Mouse (Mus musculus) embryo, embryonic 10.5 days (tissue): ENCODE measurements around the gene Gm20388.
A peak's percentile ranks its signal among the peaks of the same experiment; 100 is the strongest.

Source experiments
- DNase-seq: peaks from one replicate; pipeline ENCODE4 v3.0.0-alpha.2; 2015; ENCODE audit warnings: low spot score

The Gm20388 gene

GRCm38 (mm10) chr8:122760116-122760515, 2849.5 kb downstream of the Gm20388 start:
- DNase-seq = no peak

DNA sequence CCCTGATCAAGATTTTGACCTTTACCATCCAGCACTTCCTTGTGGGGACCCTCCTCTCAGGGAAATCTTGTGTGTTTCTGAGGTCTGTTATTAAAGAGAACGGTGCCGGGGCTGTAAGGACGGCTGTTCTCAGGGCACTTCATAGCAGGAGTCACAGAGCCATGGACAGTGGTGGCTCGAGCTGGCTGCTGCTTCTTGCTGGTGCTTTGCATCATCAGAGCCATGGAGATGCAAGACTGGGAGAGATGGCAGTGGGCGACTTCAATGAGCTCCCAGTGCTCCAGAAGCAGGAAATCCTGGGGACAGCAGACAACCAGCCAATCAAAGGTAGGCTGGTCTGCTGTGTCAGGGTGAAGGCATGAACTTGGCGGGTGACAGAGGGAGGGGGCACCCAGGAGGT, 2850.5 kb downstream of the Gm20388 start:
- no peak for DNase-seq

- no peak for DNase-seq
Measured at GRCm38 (mm10) chr8:122762731-122763266, 2852.2 kb downstream of the Gm20388 start.

- DNase-seq = no peak
Measured at GRCm38 (mm10) chr8:122763267-122763738, 2852.7 kb downstream of the Gm20388 start.

DNA sequence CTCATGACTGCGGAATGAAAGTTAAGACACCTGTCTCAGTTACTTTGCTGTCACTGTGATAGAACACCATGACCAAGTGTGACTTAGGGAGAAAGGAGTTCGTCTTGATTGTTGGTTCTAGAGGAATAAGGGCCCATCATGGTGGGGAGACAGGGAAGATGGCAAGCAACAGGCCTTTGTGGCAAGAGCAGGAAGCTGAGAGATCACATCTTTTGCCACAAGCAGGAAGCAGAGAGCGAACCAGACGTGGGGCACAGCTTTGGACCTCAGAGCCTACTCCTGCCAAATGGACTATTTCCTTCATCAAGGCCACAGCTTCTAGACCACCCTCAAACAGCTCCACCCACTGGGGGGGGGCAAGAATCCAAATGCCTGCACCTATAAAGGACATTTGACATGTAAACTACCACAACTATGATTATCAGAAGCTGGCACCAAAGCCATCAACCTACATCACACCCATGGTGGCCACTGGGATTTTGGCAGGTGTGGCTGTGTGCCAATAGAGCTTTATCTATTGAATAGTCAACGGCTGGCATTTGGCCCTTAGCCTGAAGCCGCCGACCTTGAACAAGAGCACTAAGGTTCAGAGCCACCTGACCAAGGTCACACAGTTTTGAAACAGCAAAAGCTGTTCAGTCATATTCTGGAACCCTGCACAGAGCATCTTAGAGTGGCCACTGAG, 2854.3 kb downstream of the Gm20388 start:
- DNase-seq = no peak

GRCm38 (mm10) chr8:122766189-122766588, 2855.5 kb downstream of the Gm20388 start:
- no peak for DNase-seq

- DNase-seq = no peak
Measured at GRCm38 (mm10) chr8:122766647-122767200, 2856.1 kb downstream of the Gm20388 start.

DNA sequence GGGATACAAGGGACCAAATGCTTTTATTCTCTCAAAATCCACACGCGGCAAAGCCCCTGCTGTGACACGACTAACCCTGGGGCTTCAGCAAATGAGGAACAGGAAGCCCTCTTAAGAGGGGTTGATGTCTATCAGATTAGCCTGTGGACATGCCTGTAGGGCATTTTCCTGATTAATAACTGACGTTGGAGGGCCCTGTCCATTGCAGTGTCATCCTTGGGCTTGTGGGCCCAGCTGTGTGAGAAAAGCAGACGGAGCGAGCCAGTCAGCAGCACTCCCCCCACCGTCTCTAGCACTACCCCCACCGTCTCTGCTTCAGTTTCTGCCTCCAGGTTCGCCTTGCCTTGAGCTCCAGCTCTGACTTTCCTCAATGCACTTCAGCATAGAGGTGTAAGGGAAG, 2856.6 kb downstream of the Gm20388 start:
- DNase-seq = no peak

DNA sequence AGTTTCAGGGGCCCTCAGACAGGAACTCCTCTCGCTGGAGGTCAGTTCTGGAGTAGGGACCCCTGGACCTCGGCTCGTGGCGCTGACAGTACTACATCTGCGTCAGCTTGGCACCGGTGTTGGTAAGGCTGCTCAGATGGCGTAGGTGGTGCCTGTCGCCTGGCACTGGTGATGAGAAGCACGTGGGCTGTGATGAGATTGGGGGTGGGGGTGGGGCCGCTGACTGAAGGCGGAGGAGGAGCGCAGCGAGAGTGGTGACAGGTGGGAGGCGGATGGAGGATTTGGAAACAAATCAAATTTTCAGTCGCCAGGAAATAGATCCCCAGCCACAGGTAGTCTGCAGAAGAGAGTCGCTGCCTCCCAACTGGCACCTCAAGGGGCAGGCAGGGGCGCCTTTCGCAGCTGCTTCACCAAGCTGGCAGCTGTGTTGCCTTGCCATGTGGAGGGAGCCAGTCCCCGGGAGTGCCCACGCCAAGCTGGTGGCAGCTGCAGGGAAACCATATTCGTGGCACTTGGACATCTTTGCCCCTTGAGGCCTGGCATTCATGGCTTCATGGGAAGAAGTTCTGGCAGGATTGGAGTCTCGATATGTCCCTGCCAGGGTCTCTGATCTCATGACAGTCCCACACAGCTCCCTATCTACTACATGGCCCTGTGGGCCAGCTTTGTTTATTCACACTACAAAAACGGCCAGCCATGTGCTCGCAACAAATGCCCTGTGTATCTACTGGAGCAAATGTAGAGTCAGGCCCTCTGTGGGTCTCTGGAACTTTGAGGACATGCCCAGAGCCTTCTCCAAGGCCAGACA, 2858.8 kb downstream of the Gm20388 start:
- DNase-seq = no peak

DNA sequence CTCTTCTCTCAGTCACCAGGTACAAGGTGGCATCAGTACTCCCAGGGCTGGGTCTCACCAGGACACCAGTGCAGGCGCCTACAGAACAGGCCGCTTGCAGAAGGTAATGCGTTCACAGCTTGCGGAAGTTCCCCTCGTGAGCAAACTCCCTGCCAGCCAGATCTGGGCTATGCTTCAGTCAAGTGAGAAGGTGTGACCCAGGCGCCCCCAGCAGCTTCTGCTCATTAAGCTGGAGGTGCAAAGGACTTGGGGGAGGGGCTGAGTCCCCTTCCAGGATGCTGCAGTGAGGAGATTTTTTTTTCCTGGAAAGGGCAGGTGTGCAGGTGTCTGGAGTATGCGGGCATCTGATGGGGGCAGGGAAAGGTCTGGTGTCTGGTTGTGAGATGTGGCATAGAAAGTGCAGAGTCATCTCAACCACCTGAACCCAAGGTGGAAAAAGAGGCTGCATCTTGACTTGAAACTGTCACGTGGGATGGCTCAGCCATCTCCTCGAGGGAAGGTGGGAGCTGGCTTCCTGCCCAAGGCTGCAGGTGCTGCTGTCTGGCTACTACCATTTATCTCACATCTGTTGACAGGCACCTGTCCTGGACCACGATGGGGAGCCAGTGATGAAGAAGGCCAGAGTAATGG, 2861.9 kb downstream of the Gm20388 start:
- DNase-seq = no peak

DNA sequence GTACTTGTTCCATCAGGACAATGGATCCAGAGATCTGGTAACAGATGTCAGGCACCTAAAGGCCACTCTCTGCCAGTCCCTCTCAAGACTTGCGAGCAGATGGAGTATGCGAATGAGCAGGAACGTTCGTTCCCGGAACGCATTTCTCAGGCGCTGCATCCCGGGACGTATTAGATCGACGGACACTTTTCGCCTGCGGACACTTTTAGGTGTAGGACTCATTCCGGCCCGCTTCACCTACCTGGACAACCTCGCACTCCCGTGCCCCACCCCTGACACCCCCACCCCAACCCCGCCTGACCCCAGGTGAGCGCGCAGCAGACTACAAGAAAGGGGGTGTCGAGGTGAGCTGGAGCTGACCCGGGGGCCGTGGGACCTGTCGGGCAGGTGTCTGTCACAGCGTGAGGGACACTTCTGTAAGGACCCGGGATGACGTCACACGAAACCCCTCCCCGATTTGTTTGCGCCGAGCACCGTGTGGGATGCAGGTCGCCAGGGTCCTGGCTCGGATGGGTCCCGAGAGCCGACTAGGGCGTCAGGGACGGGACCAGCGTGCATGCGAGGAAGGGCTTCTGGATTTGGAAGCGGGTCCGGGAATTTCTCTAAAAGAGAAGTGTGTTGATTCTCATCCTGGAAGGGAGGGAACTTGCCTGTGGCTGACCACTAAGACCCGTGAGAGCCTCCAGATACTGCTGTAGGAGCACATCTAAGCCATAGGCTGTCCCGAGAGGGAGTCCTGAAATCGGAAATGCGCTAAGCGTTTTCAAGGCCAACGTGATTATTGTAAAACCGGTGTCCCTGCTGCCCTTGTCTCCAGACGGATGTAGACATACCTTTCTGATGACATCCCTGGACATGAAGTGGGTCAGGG, 2864.9 kb downstream of the Gm20388 start, which contains the start of gene Acsf3:
Gene Acsf3 (plus strand): TSS at position 202 of the 871 bp plus-strand sequence.
- DNase-seq = peak; percentile 75

- DNase-seq = no peak
Measured at GRCm38 (mm10) chr8:122777701-122778100, 2867.1 kb downstream of the Gm20388 start.

- no peak for DNase-seq
Measured at GRCm38 (mm10) chr8:122778703-122779239, 2868.1 kb downstream of the Gm20388 start.

GRCm38 (mm10) chr8:122779255-122779654, 2868.6 kb downstream of the Gm20388 start:
- no peak for DNase-seq

GRCm38 (mm10) chr8:122784756-122785155, 2874.1 kb downstream of the Gm20388 start:
- DNase-seq = no peak

GRCm38 (mm10) chr8:122789796-122790195, 2879.2 kb downstream of the Gm20388 start:
- DNase-seq = no peak

DNA sequence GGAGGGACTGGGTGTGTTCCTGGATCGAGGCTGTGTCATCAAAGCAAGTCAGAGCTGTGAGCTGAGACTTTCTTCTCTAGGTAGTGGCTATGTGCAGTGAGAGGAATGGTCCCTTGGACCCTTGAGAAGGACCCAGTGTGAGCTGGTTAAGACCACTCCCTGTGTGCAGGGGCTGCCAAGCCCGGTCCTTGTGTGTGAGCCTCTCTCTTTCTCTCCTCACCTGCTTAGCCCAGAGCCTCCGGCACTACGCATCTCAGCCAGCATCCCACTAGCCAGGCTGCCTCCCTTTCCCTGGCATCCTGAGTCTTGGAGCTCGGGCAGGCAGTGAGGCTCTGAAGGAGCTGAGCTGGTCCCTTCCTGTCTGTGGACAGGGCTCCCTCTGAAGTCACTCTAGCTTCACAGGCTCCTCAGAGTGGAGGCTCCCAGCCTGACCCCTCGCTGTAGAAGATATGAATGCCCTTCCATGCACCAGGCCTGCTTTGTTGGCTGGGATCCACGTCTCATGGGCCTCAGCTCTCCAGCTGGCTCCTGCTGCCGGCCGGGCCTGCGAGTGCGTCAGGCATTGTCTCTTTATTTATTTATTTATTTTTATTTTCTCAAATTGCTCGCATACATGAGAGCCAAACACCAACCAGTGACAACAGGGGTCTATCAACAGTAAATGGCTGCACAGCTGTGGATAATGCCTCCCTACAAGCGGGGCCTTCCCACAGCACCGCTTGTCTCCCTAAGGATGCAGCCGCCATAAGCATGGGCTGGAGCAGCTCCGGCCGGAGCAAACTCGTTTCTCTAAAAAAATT, 2882.9 kb downstream of the Gm20388 start:
- DNase-seq = no peak

DNA sequence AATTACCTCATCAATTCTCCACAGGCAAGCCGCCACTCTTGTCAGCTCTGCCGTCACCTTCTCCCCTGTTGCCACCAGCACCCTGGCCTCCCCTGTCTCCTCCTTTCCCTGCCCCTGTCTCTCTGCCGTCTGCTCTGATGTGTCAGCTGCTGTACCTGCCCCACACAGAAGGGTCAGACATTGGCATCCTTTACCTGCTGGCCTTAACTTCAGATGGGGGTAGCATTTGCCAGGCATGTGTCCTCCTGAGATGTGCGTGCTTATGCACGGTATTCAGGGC, 2883.5 kb downstream of the Gm20388 start:
- no peak for DNase-seq

DNA sequence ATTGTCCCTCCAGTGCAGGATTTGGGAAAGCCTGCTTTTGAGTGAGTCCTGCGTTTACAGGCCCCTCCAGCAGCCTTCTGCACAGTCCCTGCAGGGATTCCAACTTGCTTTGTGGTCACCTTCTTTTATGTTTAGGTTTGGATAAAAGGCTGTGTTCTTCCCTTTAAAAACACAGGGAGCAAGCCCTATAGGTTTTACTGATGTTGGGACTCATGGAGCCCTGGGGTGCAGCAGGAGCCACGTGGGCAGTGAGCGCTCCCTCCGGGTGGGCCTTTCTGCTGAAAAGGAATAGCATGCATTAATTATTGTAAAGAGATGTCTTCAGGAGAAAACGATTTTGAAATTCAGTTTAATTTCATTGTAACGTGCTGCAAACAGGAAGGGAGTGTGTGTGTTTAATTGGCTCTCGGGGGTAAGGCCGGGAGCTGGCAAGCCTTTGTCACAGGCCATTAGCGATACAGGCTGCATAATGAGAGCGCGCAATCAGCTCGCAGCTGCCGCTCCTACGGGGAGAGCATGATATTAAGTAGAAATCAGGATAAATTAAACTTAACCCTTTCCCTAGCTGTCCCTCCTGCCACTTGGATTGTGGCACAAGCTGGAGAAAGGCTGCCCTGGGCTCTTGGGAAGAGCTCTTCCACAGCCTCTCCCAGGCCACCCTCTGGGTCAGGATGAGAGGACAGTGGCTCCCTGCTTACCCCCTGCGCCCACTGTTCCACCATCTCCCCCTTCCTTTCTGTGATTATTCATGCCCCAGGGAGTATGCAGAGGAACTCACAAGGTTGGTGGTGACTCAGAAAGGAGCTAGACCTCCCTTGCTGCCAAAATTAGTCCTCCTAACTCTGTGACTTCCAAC, 2893.5 kb downstream of the Gm20388 start:
- DNase-seq = peak; percentile 47
